Mouse (Mus musculus): ENCODE measurements around the gene Degs2. TPM values are rescaled to one million over a fixed set of nuclear protein-coding genes. Genes with fewer than 3 reads are reported as not detected.

Degs2 gene
- polyA plus RNA-seq, 2 experiments: 0.18 TPM; not detected in 1

GRCm38 (mm10) chr12:108706129-108706528 is 4.0 kb upstream of the Degs2 start:
- Histone ChIP-seq H3K9me3 (ENCODE audit: control insufficient read depth, low read length) (no peaks in the 10 kb centered on the region), H3K4me2 (ENCODE audit: low read depth) (no peak overlapping the region), H3K27me3 (ENCODE audit: control insufficient read depth, insufficient read depth, low read length) (peaks cover 17% of the 10 kb centered on the region), H3K9ac (replicated peaks) (no peak overlapping the region), H3K4me3 (ENCODE audit: insufficient read depth in 1 of 2, low read depth in 2 of 2, low read length in 2 of 2) (no peak overlapping the region), H3K4me1 (replicated peaks; ENCODE audit: control insufficient read depth in 2 of 2, insufficient read depth in 2 of 2, low read length in 1 of 2) (no peaks in the 10 kb centered on the region; a peak in 1 of 4 replicates), H3K27ac (no peak overlapping the region), H3K36me3 (replicated peaks; ENCODE audit: control insufficient read depth, insufficient read depth, low read depth) (no peaks in the 10 kb centered on the region)
- ATAC-seq (ENCODE audit: insufficient read depth) (no peak), DNase-seq (ENCODE audit: low read depth in 3 of 3, low spot score in 3 of 3) (no peak)
- WGBS (ENCODE audit: insufficient replicate concordance): 31% methylated on average over 7 of the region's 7 CpGs
- TF ChIP-seq CTCF (IDR thresholded peaks at IDR 0.05; ENCODE audit: low read depth) (peak; percentile 26; the same call in 1 of the 2 replicates), EP300 (IDR thresholded peaks at IDR 0.05; ENCODE audit: low read depth) (no peak)

- peaks cover 18% of the 10 kb centered on the region for H3K27me3 ChIP-seq (ENCODE audit: control insufficient read depth, insufficient read depth, low read length)
- H3K4me3 ChIP-seq (ENCODE audit: insufficient read depth in 1 of 2, low read depth in 2 of 2, low read length in 2 of 2): no peak overlapping the region
- TF ChIP-seq CTCF (IDR thresholded peaks at IDR 0.05; ENCODE audit: low read depth) (no peak), EP300 (IDR thresholded peaks at IDR 0.05; ENCODE audit: low read depth) (no peak)
- WGBS (ENCODE audit: insufficient replicate concordance): 51% methylated on average over 6 of the region's 6 CpGs
- H3K4me1 ChIP-seq (replicated peaks; ENCODE audit: control insufficient read depth in 2 of 2, insufficient read depth in 2 of 2, low read length in 1 of 2): no peaks in the 10 kb centered on the region
- ATAC-seq (ENCODE audit: insufficient read depth): no peak
- no peak overlapping the region for H3K4me2 ChIP-seq (ENCODE audit: low read depth)
- DNase-seq (ENCODE audit: low read depth in 3 of 3, low spot score in 3 of 3): no peak
- no peak overlapping the region for H3K9ac ChIP-seq (replicated peaks)
- H3K27ac ChIP-seq: no peak overlapping the region
- no peaks in the 10 kb centered on the region for H3K9me3 ChIP-seq (ENCODE audit: control insufficient read depth, low read length)
- H3K36me3 ChIP-seq (replicated peaks; ENCODE audit: control insufficient read depth, insufficient read depth, low read depth): no peaks in the 10 kb centered on the region
Observed at GRCm38 (mm10) chr12:108705486-108705885, 3.4 kb upstream of the Degs2 start.

- H3K4me2 ChIP-seq (ENCODE audit: low read depth): no peak overlapping the region
- no peak overlapping the region for H3K9ac ChIP-seq (replicated peaks)
- no peaks in the 10 kb centered on the region for H3K36me3 ChIP-seq (replicated peaks; ENCODE audit: control insufficient read depth, insufficient read depth, low read depth)
- TF ChIP-seq CTCF (IDR thresholded peaks at IDR 0.05; ENCODE audit: low read depth): no peak
- TF ChIP-seq EP300 (IDR thresholded peaks at IDR 0.05; ENCODE audit: low read depth): no peak
- DNase-seq (ENCODE audit: low read depth in 3 of 3, low spot score in 3 of 3) (no peak), ATAC-seq (ENCODE audit: insufficient read depth) (no peak)
- H3K4me1 ChIP-seq (replicated peaks; ENCODE audit: control insufficient read depth in 2 of 2, insufficient read depth in 2 of 2, low read length in 1 of 2): no peaks in the 10 kb centered on the region; a peak in 1 of 4 replicates
- no peak overlapping the region for H3K4me3 ChIP-seq (ENCODE audit: insufficient read depth in 1 of 2, low read depth in 2 of 2, low read length in 2 of 2)
- no peak overlapping the region for H3K27ac ChIP-seq
- 26% methylated on average over 2 of the region's 2 CpGs for WGBS (ENCODE audit: insufficient replicate concordance)
- H3K27me3 ChIP-seq (ENCODE audit: control insufficient read depth, insufficient read depth, low read length): peaks cover 18% of the 10 kb centered on the region
- no peaks in the 10 kb centered on the region for H3K9me3 ChIP-seq (ENCODE audit: control insufficient read depth, low read length)
Observed at GRCm38 (mm10) chr12:108701221-108701620, 894 bp downstream of the Degs2 start.

GRCm38 (mm10) chr12:108700037-108700436 is 2.1 kb downstream of the Degs2 start:
- H3K4me2 ChIP-seq (ENCODE audit: low read depth): no peak overlapping the region
- no peak overlapping the region for H3K27ac ChIP-seq
- H3K27me3 ChIP-seq (ENCODE audit: control insufficient read depth, insufficient read depth, low read length): peaks cover 18% of the 10 kb centered on the region
- no peak overlapping the region for H3K9ac ChIP-seq (replicated peaks)
- ATAC-seq (ENCODE audit: insufficient read depth): no peak
- H3K4me1 ChIP-seq (replicated peaks; ENCODE audit: control insufficient read depth in 2 of 2, insufficient read depth in 2 of 2, low read length in 1 of 2): no peaks in the 10 kb centered on the region; a peak in 1 of 4 replicates
- H3K36me3 ChIP-seq (replicated peaks; ENCODE audit: control insufficient read depth, insufficient read depth, low read depth): no peaks in the 10 kb centered on the region
- no peak overlapping the region for H3K4me3 ChIP-seq (ENCODE audit: insufficient read depth in 1 of 2, low read depth in 2 of 2, low read length in 2 of 2)
- TF ChIP-seq EP300 (IDR thresholded peaks at IDR 0.05; ENCODE audit: low read depth) (no peak), CTCF (IDR thresholded peaks at IDR 0.05; ENCODE audit: low read depth) (no peak)
- no peak for DNase-seq (ENCODE audit: low read depth in 3 of 3, low spot score in 3 of 3)
- 14% methylated on average over 5 of the region's 5 CpGs for WGBS (ENCODE audit: insufficient replicate concordance)
- no peaks in the 10 kb centered on the region for H3K9me3 ChIP-seq (ENCODE audit: control insufficient read depth, low read length)

- H3K27ac ChIP-seq: no peak overlapping the region
- H3K4me3 ChIP-seq (ENCODE audit: insufficient read depth in 1 of 2, low read depth in 2 of 2, low read length in 2 of 2): no peak overlapping the region
- DNase-seq (ENCODE audit: low read depth in 3 of 3, low spot score in 3 of 3) (no peak), ATAC-seq (ENCODE audit: insufficient read depth) (no peak)
- no peaks in the 10 kb centered on the region; a peak in 1 of 4 replicates for H3K4me1 ChIP-seq (replicated peaks; ENCODE audit: control insufficient read depth in 2 of 2, insufficient read depth in 2 of 2, low read length in 1 of 2)
- no peak overlapping the region for H3K9ac ChIP-seq (replicated peaks)
- H3K36me3 ChIP-seq (replicated peaks; ENCODE audit: control insufficient read depth, insufficient read depth, low read depth): no peaks in the 10 kb centered on the region
- peaks cover 18% of the 10 kb centered on the region for H3K27me3 ChIP-seq (ENCODE audit: control insufficient read depth, insufficient read depth, low read length)
- TF ChIP-seq EP300 (IDR thresholded peaks at IDR 0.05; ENCODE audit: low read depth) (no peak), CTCF (IDR thresholded peaks at IDR 0.05; ENCODE audit: low read depth) (no peak)
- no peak overlapping the region for H3K4me2 ChIP-seq (ENCODE audit: low read depth)
- 61% methylated on average over 10 of the region's 10 CpGs for WGBS (ENCODE audit: insufficient replicate concordance)
- H3K9me3 ChIP-seq (ENCODE audit: control insufficient read depth, low read length): no peaks in the 10 kb centered on the region
Observed at GRCm38 (mm10) chr12:108699576-108699975, 2.5 kb downstream of the Degs2 start.
